Mouse (Mus musculus) kidney, postnatal 0 days (tissue): Measurements from ENCODE around the gene Nemp1. TPM values are rescaled to one million over a fixed set of nuclear protein-coding genes. Genes with fewer than 3 reads are reported as not detected.

Experiments
- ATAC-seq: fragments of 200-750 bp; cut with Nextera tagmentation; replicated peaks from 2 replicates; pipeline ENCODE4 v1.8.0; 2017; ENCODE audit warnings: low read depth, moderate number of reproducible peaks, moderate TSS enrichment, moderate library complexity; ENCODE audit not compliant: low FRiP score
- DNase-seq: peaks from one replicate; pipeline ENCODE4 v3.0.0-alpha.2; 2016; ENCODE audit warnings: low spot score
- H3K27ac ChIP-seq: fragments of 300-500 bp; sonication (generic); 2 replicates; pipeline ENCODE4 v1.5.1; 2014; ENCODE audit warnings: mild to moderate bottlenecking
- H3K27me3 ChIP-seq: fragments of 300-500 bp; sonication (generic); 2 replicates; pipeline ENCODE4 v1.6.1; 2014; ENCODE audit warnings: low read length, mixed read lengths; ENCODE audit not compliant: insufficient read depth
- H3K36me3 ChIP-seq: fragments of 300-500 bp; sonication (generic); 2 replicates; pipeline ENCODE4 v1.6.1; 2014; ENCODE audit warnings: low read length, mixed read lengths; ENCODE audit not compliant: insufficient read depth
- H3K4me1 ChIP-seq: fragments of 300-500 bp; sonication (generic); replicated peaks from 2 replicates; pipeline ENCODE4 v1.6.1; 2014; ENCODE audit warnings: antibody characterized with exemption, low read length, mixed read lengths; ENCODE audit not compliant: insufficient read depth
- H3K4me2 ChIP-seq: fragments of 300-500 bp; sonication (generic); 2 replicates; pipeline ENCODE4 v1.6.1; 2014; ENCODE audit warnings: mild to moderate bottlenecking, low read length, moderate library complexity, mixed read lengths
- H3K4me3 ChIP-seq: fragments of 300-500 bp; sonication (generic); replicated peaks from 2 replicates; pipeline ENCODE4 v1.5.1; 2014; ENCODE audit warnings: low read depth, low read length
- H3K9ac ChIP-seq: fragments of 300-500 bp; sonication (generic); 2 replicates; pipeline ENCODE4 v1.6.1; 2014; ENCODE audit warnings: low read depth, low read length
- H3K9me3 ChIP-seq: fragments of 300-500 bp; sonication (generic); replicated peaks from 2 replicates; pipeline ENCODE4 v1.6.1; 2016; ENCODE audit warnings: low read length, inconsistent platforms, mixed read lengths
- CTCF ChIP-seq: IDR thresholded peaks from 2 replicates; pipeline ENCODE4 v1.5.1; 2016; ENCODE audit warnings: antibody characterized with exemption, low read depth, mild to moderate bottlenecking, moderate library complexity
- WGBS: fragments of 180-500 bp; shearing (Covaris S2); extraction: QIAGEN DNeasy Blood & Tissue Kit; methylation state at CpG from one replicate; pipeline ENCODE4 v1.1.7; 2014; 5-methylcytosine and 5-hydroxymethylcytosine counted together
- polyA plus RNA-seq: library from polyadenylated mRNA; unstranded; fragments of >200 nt; fragmentation: Nextera tagmentation; extraction: Ambion mirVana; gene quantifications from 2 replicates; pipeline ENCODE4 v1.2.1, GENCODE M21; 2015

The Nemp1 gene
- polyA plus RNA-seq, 1 experiment from 2014 or later, result 6.6 TPM

DNA sequence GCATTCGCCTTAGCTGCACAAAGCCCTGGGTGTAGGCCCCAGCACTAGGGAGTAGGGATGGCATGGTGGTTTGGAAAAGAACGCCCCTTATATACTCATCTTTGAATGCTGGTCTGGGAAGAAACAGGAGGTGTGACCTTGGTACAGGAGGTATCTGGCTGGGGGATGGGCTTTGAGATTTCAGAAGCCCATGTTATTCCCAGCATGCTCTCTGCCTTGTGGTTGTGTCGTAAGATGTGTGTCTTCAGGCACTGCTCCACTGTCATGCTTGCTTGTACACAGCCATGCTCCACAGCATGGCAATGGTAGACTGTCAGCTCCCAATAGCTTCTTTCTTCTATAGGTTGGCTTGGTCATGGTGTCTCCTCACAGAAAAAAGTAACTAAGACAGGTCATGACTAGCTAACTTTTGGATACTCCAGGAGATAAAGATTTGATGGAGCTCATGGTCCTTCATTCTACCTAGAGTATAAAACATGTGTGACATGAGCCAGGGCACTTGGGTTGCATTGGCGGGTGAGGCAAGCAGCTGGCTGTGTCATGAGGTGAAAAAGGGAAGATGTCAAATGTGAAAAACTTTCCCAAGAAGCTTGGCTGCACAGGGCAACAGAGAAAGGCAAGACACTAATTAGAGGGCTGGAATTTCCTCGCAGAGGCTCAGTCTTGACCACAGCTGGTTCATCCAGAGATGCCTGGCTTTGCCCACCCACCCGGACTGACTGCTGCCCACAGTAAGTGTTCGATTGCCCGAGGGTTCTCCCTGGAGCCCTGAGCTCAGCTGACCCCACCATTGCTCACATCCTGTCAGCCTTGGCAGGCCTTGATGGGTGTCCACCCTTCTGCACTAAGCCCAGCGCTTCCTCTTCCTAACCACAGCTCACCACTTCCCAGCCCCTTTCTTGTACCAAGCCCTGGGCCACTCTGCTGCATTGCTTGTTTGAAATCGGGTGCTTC is 35.2 kb upstream of the Nemp1 start:
- DNase-seq (no peak), ATAC-seq (0 out of 2 replicates have a peak, but pooled peaks have one; percentile 33)
- Histone ChIP-seq H3K27ac (no peak overlapping the region), H3K9ac (no peak overlapping the region), H3K9me3 (no peaks in the 10 kb centered on the region), H3K36me3 (no peaks in the 10 kb centered on the region), H3K27me3 (no peaks in the 10 kb centered on the region), H3K4me2 (no peak overlapping the region), H3K4me3 (no peak overlapping the region), H3K4me1 (no peaks in the 10 kb centered on the region)
- TF ChIP-seq CTCF, result no peak
- 63% methylated on average over 10 of the region's 10 CpGs for WGBS

DNA sequence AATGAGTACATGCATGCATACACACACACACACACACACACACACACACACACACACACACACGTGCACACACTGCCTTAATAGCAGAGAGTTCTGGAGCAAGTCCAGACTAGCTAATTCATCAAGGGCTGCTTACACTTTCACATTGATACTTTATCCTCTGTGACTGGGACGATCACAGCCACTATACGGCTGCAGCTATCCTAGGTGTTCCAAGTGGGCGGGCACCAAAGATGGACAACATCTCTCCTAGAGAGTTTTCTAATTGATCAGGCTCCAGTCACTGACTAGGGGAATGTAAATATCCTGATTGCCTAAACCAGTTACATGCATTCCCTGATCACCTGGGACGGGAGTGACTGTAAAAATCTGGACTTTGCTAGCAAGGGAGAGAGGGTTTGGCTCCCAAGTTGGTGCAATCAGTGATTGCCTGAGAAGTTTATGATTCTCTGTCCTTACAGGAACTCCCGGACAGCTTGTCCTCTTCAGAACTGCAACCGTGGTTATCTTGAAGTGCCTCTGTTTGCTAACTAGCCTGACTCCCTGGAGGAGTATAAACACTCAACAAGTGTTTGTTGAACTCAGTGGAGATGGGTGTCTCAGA is 33.9 kb upstream of the Nemp1 start:
- Histone ChIP-seq H3K4me2 (no peak overlapping the region), H3K9ac (no peak overlapping the region), H3K4me1 (no peaks in the 10 kb centered on the region), H3K27me3 (no peaks in the 10 kb centered on the region), H3K27ac (no peak overlapping the region), H3K4me3 (no peak overlapping the region), H3K36me3 (no peaks in the 10 kb centered on the region), H3K9me3 (no peaks in the 10 kb centered on the region)
- no peak for ATAC-seq
- no peak for TF ChIP-seq CTCF
- 37% methylated on average over 7 of the region's 7 CpGs for WGBS
- DNase-seq, result peak; percentile 45

DNA sequence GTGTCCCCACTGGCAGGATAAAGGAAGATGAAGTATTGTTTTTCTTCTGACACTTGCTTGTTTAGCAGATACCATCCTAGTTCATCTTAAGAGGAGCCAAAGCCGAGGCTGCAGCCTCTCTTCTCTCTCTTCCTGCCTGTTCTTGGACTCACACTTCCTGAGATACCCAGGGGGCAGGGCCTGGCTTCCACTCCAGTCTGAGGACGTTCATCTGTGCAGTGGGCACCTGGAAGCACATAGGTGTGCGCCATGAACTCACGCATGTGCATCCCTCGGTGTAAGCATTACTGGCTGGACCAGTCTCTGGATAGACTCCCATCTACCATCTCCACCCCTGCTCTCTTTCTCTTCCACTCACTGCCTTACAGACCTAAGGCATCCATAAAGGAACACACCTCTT is 26.3 kb upstream of the Nemp1 start:
- no peak for TF ChIP-seq CTCF
- Histone ChIP-seq H3K9ac (no peak overlapping the region), H3K4me1 (peaks cover 17% of the 10 kb centered on the region; the same call in 1 of the 2 replicates), H3K4me3 (no peak overlapping the region), H3K36me3 (no peaks in the 10 kb centered on the region), H3K4me2 (no peak overlapping the region), H3K9me3 (no peaks in the 10 kb centered on the region), H3K27ac (no peak overlapping the region), H3K27me3 (no peaks in the 10 kb centered on the region)
- 69% methylated on average over 5 of the region's 5 CpGs for WGBS
- DNase-seq (no peak), ATAC-seq (no peak)

DNA sequence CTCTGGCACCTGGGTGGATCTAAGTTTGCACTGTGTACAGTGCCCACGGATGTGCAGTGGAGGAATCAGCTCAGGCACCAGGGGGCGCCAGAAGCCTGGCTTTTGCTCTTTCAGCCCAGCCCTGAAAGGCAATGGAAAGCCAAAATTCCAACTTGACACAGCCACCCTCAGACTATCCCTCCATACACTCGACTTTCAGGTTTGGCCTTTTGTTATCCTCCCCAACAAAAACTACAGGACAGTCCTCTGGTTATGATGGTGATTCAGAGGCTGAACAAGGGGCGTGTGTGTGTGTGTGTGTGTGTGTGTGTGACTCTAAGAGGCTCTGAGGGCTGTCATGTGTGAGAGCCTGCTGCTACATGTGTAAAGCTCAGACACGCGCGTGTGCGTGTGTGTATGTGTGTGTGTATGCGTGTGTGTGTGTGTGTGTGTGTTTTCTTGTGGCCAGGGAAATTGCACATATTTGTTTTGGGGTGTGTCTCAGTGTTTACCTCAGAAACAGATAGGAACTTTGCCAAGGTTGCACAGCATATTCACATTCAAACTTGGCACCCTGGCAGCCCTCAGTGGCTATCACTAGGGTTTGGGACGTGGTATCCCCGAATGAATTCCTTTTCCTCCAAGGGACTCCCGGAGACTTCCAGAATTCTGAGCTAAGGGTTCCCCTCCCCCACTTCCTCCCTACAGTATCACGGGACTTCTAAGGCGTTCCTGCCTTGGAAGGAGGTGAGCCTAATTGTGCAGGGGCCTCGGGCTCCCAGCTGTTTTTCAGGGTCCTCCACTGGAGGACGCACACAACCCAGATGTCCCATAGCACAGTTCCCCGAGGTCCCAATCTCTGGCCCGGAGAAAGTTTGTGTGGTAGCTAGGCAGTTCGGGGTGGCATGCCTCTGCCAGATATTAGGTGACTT is 24.6 kb upstream of the Nemp1 start:
- no peaks in the 10 kb centered on the region for H3K9me3 ChIP-seq
- peak overlapping the region; percentile 62 for H3K9ac ChIP-seq
- peak; percentile 93 for DNase-seq
- 6% methylated on average over 19 of the region's 19 CpGs for WGBS
- peak; percentile 57 for ATAC-seq
- no peaks in the 10 kb centered on the region for H3K36me3 ChIP-seq
- no peaks in the 10 kb centered on the region for H3K27me3 ChIP-seq
- H3K4me3 ChIP-seq, result peak overlapping the region; percentile 59
- TF ChIP-seq CTCF, result peak; percentile 96
- peak overlapping the region; percentile 94 for H3K27ac ChIP-seq
- H3K4me2 ChIP-seq, result peak overlapping the region; percentile 61
- peaks cover 17% of the 10 kb centered on the region; the same call in 1 of the 2 replicates for H3K4me1 ChIP-seq

DNA sequence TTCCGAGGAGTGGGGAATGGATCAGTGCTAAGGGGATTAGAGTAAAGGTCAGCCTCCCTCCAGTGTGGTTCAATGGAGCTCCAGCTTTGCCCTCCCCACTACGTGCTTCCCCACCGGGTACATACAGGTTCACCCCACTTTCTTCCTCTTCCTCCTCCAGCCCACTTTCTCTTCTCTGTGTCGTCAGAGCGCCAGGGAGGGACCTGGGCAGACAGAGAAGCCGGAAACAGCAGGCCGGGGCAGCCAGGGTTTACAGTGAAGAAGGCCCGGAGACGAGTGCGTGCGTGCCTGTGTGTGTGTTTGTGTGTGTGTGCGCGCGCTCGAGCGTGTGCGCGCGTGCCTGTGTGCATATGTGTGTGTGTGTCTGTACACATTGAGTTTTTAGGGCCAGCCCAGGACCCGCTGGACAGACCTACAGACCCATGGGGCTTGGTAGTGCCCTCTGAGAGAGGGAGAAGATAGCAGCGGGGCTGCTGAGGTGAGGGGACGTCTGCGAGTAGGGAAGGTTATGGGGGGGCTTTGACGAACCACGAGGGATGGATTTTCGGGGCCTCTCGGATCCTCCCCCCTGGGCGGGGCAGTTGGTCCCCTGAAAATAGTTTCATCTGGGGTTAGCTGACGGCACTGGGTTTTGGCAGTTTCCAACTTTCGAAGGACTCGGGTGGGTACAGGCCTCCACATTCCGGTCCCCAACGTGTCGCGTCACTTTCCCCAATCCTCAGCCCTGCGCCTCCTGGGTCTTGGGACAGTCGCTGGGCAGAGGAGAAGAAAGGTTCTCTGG is 23.7 kb upstream of the Nemp1 start, which contains the start of gene Stat6:
Stat6 (plus strand) TSS at position 215 of the 781 bp plus-strand sequence.
- H3K4me1 ChIP-seq, result peaks cover 17% of the 10 kb centered on the region; the same call in 1 of the 2 replicates
- TF ChIP-seq CTCF, result no peak
- peak within 1 kb of the TSS; percentile 62 for H3K9ac ChIP-seq
- peak; percentile 62 for ATAC-seq
- peak within 1 kb of the TSS; percentile 94 for H3K27ac ChIP-seq
- peaks cover 5% of the 10 kb centered on the region; the same call in 1 of the 2 replicates for H3K36me3 ChIP-seq
- peak within 1 kb of the TSS; percentile 59 for H3K4me3 ChIP-seq
- DNase-seq, result peak; percentile 84
- H3K4me2 ChIP-seq, result peak within 1 kb of the TSS; percentile 61
- H3K9me3 ChIP-seq, result no peaks in the 10 kb centered on the region
- 5% methylated on average over 37 of the region's 37 CpGs for WGBS
- no peaks in the 10 kb centered on the region for H3K27me3 ChIP-seq
